Mouse (Mus musculus): ENCODE data around the gene Cyth1. TPM values are rescaled to one million over a fixed set of nuclear protein-coding genes. Genes with fewer than 3 reads are reported as not detected.

The Cyth1 gene
- polyA plus RNA-seq, 1 experiment from 2014 or later, result 12.4 TPM

DNA sequence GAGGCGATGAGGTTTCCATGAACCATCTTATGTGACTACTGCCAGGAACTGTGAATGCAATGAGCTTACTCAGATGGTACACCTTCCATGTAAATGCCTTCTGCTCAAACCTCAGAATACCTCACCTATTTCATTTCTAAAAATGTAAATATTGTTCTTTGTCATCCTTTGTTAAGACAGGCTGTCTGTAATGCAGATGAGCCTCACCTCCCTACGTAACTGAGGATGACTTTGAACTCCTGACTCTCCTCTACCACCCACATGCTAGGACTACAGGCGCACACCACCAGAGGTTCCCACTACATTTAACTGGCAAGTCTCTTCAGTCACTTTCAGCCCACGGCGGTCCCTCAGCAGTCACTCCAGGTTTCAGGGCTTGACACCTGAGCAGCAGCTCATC, 25.5 kb downstream of the Cyth1 start:
- Histone ChIP-seq H3K4me3 (ENCODE audit: low read length) (no peak overlapping the region), H3K27ac (ENCODE audit: low read depth, low read length) (0 out of 2 replicates have a peak overlapping the region, but pooled peaks have one; percentile 47), H3K27me3 (ENCODE audit: control insufficient read depth, insufficient read depth, low read length) (no peaks in the 10 kb centered on the region), H3K4me2 (replicated peaks; ENCODE audit: low read depth, low read length) (no peak overlapping the region), H3K9ac (ENCODE audit: low read depth, low read length) (no peak overlapping the region), H3K36me3 (ENCODE audit: control insufficient read depth, insufficient read depth, low read length) (no peaks in the 10 kb centered on the region), H3K4me1 (ENCODE audit: control insufficient read depth, insufficient read depth, low read length) (0 out of 2 replicates have a peak, but pooled peaks cover 8% of the 10 kb centered on the region), H3K9me3 (ENCODE audit: control insufficient read depth, low read length) (no peaks in the 10 kb centered on the region)
- no peak for ATAC-seq (ENCODE audit: low FRiP score, low TSS enrichment)
- WGBS, result 78% methylated on average over 5 of the region's 5 CpGs

DNA sequence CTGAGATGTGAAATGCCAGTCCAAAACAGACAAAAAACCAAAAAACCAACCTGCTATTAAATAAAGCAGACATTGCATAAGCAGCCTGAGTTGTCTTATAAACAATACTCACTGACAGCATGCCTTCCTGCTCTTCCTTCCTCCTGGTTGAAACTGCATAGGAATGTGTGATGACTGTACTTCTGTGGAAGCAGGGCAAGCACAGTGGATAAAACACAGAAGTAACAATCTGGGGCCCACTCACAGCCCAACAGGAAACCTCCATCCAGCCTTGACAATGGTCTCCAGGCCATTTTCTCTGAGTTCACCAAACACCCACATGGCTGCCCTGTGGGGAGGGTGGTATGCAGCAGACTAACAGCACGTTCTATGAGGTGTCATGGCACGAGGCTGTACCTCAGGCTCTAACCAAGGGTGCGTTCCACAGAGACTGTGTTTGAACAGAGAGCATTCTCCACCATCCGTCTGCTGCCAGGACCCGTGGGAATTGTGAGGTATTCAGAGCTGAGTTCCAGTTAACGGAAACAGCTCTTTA, 26.0 kb downstream of the Cyth1 start:
- Histone ChIP-seq H3K27ac (ENCODE audit: low read depth, low read length) (0 out of 2 replicates have a peak overlapping the region, but pooled peaks have one; percentile 47), H3K4me1 (ENCODE audit: control insufficient read depth, insufficient read depth, low read length) (0 out of 2 replicates have a peak, but pooled peaks cover 8% of the 10 kb centered on the region), H3K9ac (ENCODE audit: low read depth, low read length) (no peak overlapping the region), H3K36me3 (ENCODE audit: control insufficient read depth, insufficient read depth, low read length) (no peaks in the 10 kb centered on the region), H3K4me3 (ENCODE audit: low read length) (no peak overlapping the region), H3K9me3 (ENCODE audit: control insufficient read depth, low read length) (no peaks in the 10 kb centered on the region), H3K27me3 (ENCODE audit: control insufficient read depth, insufficient read depth, low read length) (no peaks in the 10 kb centered on the region), H3K4me2 (replicated peaks; ENCODE audit: low read depth, low read length) (no peak overlapping the region)
- ATAC-seq (ENCODE audit: low FRiP score, low TSS enrichment), result no peak
- WGBS, result 72% methylated on average over 6 of the region's 6 CpGs

- no peak overlapping the region for H3K9ac ChIP-seq (ENCODE audit: low read depth, low read length)
- H3K4me3 ChIP-seq (ENCODE audit: low read length), result no peak overlapping the region
- WGBS, result 18% methylated on average over 7 of the region's 7 CpGs
- no peak overlapping the region for H3K27ac ChIP-seq (ENCODE audit: low read depth, low read length)
- no peaks in the 10 kb centered on the region for H3K9me3 ChIP-seq (ENCODE audit: control insufficient read depth, low read length)
- no peaks in the 10 kb centered on the region for H3K36me3 ChIP-seq (ENCODE audit: control insufficient read depth, insufficient read depth, low read length)
- H3K4me2 ChIP-seq (replicated peaks; ENCODE audit: low read depth, low read length), result no peak overlapping the region
- no peaks in the 10 kb centered on the region for H3K27me3 ChIP-seq (ENCODE audit: control insufficient read depth, insufficient read depth, low read length)
- H3K4me1 ChIP-seq (ENCODE audit: control insufficient read depth, insufficient read depth, low read length), result no peaks in the 10 kb centered on the region
- no peak for ATAC-seq (ENCODE audit: low FRiP score, low TSS enrichment)
Measured at GRCm38 (mm10) chr11:118220561-118221262, 27.7 kb downstream of the Cyth1 start.

- Histone ChIP-seq H3K27me3 (ENCODE audit: control insufficient read depth, insufficient read depth, low read length) (no peaks in the 10 kb centered on the region), H3K27ac (ENCODE audit: low read depth, low read length) (no peak overlapping the region), H3K36me3 (ENCODE audit: control insufficient read depth, insufficient read depth, low read length) (no peaks in the 10 kb centered on the region), H3K4me2 (replicated peaks; ENCODE audit: low read depth, low read length) (no peak overlapping the region), H3K9ac (ENCODE audit: low read depth, low read length) (no peak overlapping the region), H3K4me1 (ENCODE audit: control insufficient read depth, insufficient read depth, low read length) (no peaks in the 10 kb centered on the region), H3K9me3 (ENCODE audit: control insufficient read depth, low read length) (no peaks in the 10 kb centered on the region), H3K4me3 (ENCODE audit: low read length) (no peak overlapping the region)
- 91% methylated on average over 4 of the region's 4 CpGs for WGBS
- no peak for ATAC-seq (ENCODE audit: low FRiP score, low TSS enrichment)
Measured at GRCm38 (mm10) chr11:118219066-118219465, 29.3 kb downstream of the Cyth1 start.

- Histone ChIP-seq H3K36me3 (ENCODE audit: control insufficient read depth, insufficient read depth, low read length) (no peaks in the 10 kb centered on the region), H3K27me3 (ENCODE audit: control insufficient read depth, insufficient read depth, low read length) (no peaks in the 10 kb centered on the region), H3K4me1 (ENCODE audit: control insufficient read depth, insufficient read depth, low read length) (peaks cover 18% of the 10 kb centered on the region), H3K4me3 (ENCODE audit: low read length) (no peak overlapping the region), H3K27ac (ENCODE audit: low read depth, low read length) (no peak overlapping the region), H3K9me3 (ENCODE audit: control insufficient read depth, low read length) (no peaks in the 10 kb centered on the region), H3K9ac (ENCODE audit: low read depth, low read length) (no peak overlapping the region), H3K4me2 (replicated peaks; ENCODE audit: low read depth, low read length) (no peak overlapping the region)
- 85% methylated on average over 6 of the region's 6 CpGs for WGBS
- ATAC-seq (ENCODE audit: low FRiP score, low TSS enrichment), result no peak
Measured at GRCm38 (mm10) chr11:118216468-118216867, 31.9 kb downstream of the Cyth1 start.

GRCm38 (mm10) chr11:118215928-118216458, 32.4 kb downstream of the Cyth1 start:
- Histone ChIP-seq H3K4me2 (replicated peaks; ENCODE audit: low read depth, low read length) (no peak overlapping the region), H3K36me3 (ENCODE audit: control insufficient read depth, insufficient read depth, low read length) (no peaks in the 10 kb centered on the region), H3K4me1 (ENCODE audit: control insufficient read depth, insufficient read depth, low read length) (peaks cover 23% of the 10 kb centered on the region), H3K27me3 (ENCODE audit: control insufficient read depth, insufficient read depth, low read length) (no peaks in the 10 kb centered on the region), H3K9ac (ENCODE audit: low read depth, low read length) (no peak overlapping the region), H3K27ac (ENCODE audit: low read depth, low read length) (no peak overlapping the region), H3K4me3 (ENCODE audit: low read length) (no peak overlapping the region), H3K9me3 (ENCODE audit: control insufficient read depth, low read length) (no peaks in the 10 kb centered on the region)
- WGBS, result 75% methylated on average over 5 of the region's 5 CpGs
- no peak for ATAC-seq (ENCODE audit: low FRiP score, low TSS enrichment)

GRCm38 (mm10) chr11:118212636-118213112, 35.7 kb downstream of the Cyth1 start:
- no peaks in the 10 kb centered on the region for H3K9me3 ChIP-seq (ENCODE audit: control insufficient read depth, low read length)
- no peak overlapping the region for H3K9ac ChIP-seq (ENCODE audit: low read depth, low read length)
- no peak overlapping the region for H3K4me2 ChIP-seq (replicated peaks; ENCODE audit: low read depth, low read length)
- WGBS, result 57% methylated on average over 7 of the region's 7 CpGs
- no peaks in the 10 kb centered on the region for H3K36me3 ChIP-seq (ENCODE audit: control insufficient read depth, insufficient read depth, low read length)
- H3K27ac ChIP-seq (ENCODE audit: low read depth, low read length), result no peak overlapping the region
- H3K27me3 ChIP-seq (ENCODE audit: control insufficient read depth, insufficient read depth, low read length), result no peaks in the 10 kb centered on the region
- H3K4me1 ChIP-seq (ENCODE audit: control insufficient read depth, insufficient read depth, low read length), result peaks cover 42% of the 10 kb centered on the region
- no peak for ATAC-seq (ENCODE audit: low FRiP score, low TSS enrichment)
- no peak overlapping the region for H3K4me3 ChIP-seq (ENCODE audit: low read length)

DNA sequence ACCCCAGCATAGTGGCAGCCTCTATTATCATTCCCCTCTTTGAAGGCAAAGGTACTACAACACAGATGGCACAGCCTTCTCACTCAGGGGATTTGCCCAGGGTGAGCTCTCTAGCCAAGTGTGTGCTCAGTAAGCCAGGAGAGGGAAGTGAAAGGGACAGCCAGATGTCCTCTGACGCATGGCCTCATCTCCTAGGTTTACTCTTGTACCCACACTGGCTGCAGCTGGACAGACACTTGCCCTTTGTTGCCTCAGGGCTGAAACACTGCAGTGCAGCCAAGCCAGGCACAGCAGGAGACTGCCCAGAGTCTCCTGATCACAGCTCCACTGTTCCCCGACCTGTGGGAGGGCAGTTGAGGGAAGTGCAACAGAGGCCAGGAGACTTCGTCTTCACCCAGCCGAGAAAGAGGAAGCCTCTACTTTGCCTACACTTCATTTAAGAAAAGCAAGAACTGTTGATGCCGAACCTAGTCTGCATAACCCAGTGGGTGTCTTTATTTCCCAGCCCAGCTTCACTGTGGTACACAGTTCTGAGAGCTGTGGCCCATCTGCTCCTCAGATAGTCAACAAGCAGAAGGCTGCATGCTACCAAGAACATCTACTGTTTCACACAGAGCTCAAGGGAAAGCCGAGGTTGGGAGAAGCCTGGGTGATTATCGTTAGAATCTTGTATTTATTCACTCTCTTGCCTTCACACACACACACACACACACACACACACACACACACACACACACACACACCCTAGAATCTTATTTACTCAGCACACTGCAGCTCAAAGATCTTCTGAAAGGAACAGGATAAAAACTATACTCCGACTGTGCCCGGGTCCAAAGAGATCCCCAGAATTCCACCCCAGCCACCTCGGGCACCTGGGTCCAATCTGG, 36.4 kb downstream of the Cyth1 start:
- no peaks in the 10 kb centered on the region for H3K9me3 ChIP-seq (ENCODE audit: control insufficient read depth, low read length)
- ATAC-seq (ENCODE audit: low FRiP score, low TSS enrichment), result 0 out of 2 replicates have a peak, but pooled peaks have one; percentile 34
- H3K27ac ChIP-seq (ENCODE audit: low read depth, low read length), result peak overlapping the region; percentile 4; the same call in 1 of the 2 replicates
- H3K36me3 ChIP-seq (ENCODE audit: control insufficient read depth, insufficient read depth, low read length), result no peaks in the 10 kb centered on the region
- WGBS, result 46% methylated on average over 10 of the region's 10 CpGs
- no peak overlapping the region for H3K4me2 ChIP-seq (replicated peaks; ENCODE audit: low read depth, low read length)
- H3K4me1 ChIP-seq (ENCODE audit: control insufficient read depth, insufficient read depth, low read length), result peaks cover 42% of the 10 kb centered on the region
- no peak overlapping the region for H3K4me3 ChIP-seq (ENCODE audit: low read length)
- no peak overlapping the region for H3K9ac ChIP-seq (ENCODE audit: low read depth, low read length)
- no peaks in the 10 kb centered on the region for H3K27me3 ChIP-seq (ENCODE audit: control insufficient read depth, insufficient read depth, low read length)
